Mouse (Mus musculus): ENCODE measurements around the gene Vmn1r149. TPM values are rescaled to one million over a fixed set of nuclear protein-coding genes. Genes with fewer than 3 reads are reported as not detected.
"Not testable (repeated sequence)": the region's sequence is repeated elsewhere in the genome, so short reads cannot be mapped to it uniquely, and the experiment has no call there.

Gene Vmn1r149
- not detected in 2 replicates for polyA plus RNA-seq (2015; fragmentation: Nextera tagmentation; extraction: Ambion mirVana)

GRCm38 (mm10) chr7:22438129-22438528, at the start of gene Vmn1r149:
Gene Vmn1r149 (minus strand): TSS chr7:22438229.
- not testable (repeated sequence) for H3K36me3 ChIP-seq; H3K9me3 ChIP-seq (replicated peaks); H3K4me3 ChIP-seq (replicated peaks); H3K27ac ChIP-seq (replicated peaks); H3K4me1 ChIP-seq; ATAC-seq (ENCODE audit: insufficient number of reproducible peaks, low FRiP score, low TSS enrichment, low read depth); H3K27me3 ChIP-seq; H3K9ac ChIP-seq; H3K4me2 ChIP-seq (replicated peaks)
- no CpG with 5 or more reads among the region's 2 CpGs for WGBS

GRCm38 (mm10) chr7:22463975-22464374, 25.9 kb upstream of the Vmn1r149 start, which contains the start of gene Gm10665:
Gene Gm10665 (minus strand): TSS chr7:22464075.
- H3K27ac ChIP-seq (replicated peaks); ATAC-seq (ENCODE audit: insufficient number of reproducible peaks, low FRiP score, low TSS enrichment, low read depth); H3K36me3 ChIP-seq; H3K27me3 ChIP-seq; H3K4me1 ChIP-seq; H3K9ac ChIP-seq; H3K4me3 ChIP-seq (replicated peaks); H3K4me2 ChIP-seq (replicated peaks); H3K9me3 ChIP-seq (replicated peaks): not testable (repeated sequence)
- WGBS = no CpG with 5 or more reads among the region's 5 CpGs

GRCm38 (mm10) chr7:22413283-22413682, 24.7 kb downstream of the Vmn1r149 start, which contains the start of gene Vmn1r148:
Gene Vmn1r148 (plus strand): TSS chr7:22413583.
- H3K9me3 ChIP-seq (replicated peaks); H3K36me3 ChIP-seq; H3K4me2 ChIP-seq (replicated peaks); H3K27ac ChIP-seq (replicated peaks); H3K4me3 ChIP-seq (replicated peaks); H3K4me1 ChIP-seq; H3K9ac ChIP-seq; H3K27me3 ChIP-seq; ATAC-seq (ENCODE audit: insufficient number of reproducible peaks, low FRiP score, low TSS enrichment, low read depth): not testable (repeated sequence)
- no CpG with 5 or more reads among the region's 3 CpGs for WGBS

Other genes starting within 250 kb of the Vmn1r149 start
- gene Vmn1r143, start 248.9 kb downstream of the Vmn1r149 start, polyA plus RNA-seq (2015; fragmentation: Nextera tagmentation; extraction: Ambion mirVana) = not detected in 2 replicates
- not detected in 2 replicates for gene Gm8653, start 237.0 kb downstream of the Vmn1r149 start, polyA plus RNA-seq (2015; fragmentation: Nextera tagmentation; extraction: Ambion mirVana)
- gene Gm8453, start 208.7 kb downstream of the Vmn1r149 start, polyA plus RNA-seq (2015; fragmentation: Nextera tagmentation; extraction: Ambion mirVana) = not detected in 2 replicates
- not detected in 2 replicates for gene Gm4187, start 108.5 kb downstream of the Vmn1r149 start, polyA plus RNA-seq (2015; fragmentation: Nextera tagmentation; extraction: Ambion mirVana)
- not detected in 2 replicates for gene Gm8660, start 67.2 kb downstream of the Vmn1r149 start, polyA plus RNA-seq (2015; fragmentation: Nextera tagmentation; extraction: Ambion mirVana)
- gene Vmn1r148, start 24.6 kb downstream of the Vmn1r149 start, polyA plus RNA-seq (2015; fragmentation: Nextera tagmentation; extraction: Ambion mirVana) = not detected in 2 replicates
- gene Gm10665, start 25.8 kb upstream of the Vmn1r149 start, polyA plus RNA-seq (2015; fragmentation: Nextera tagmentation; extraction: Ambion mirVana) = not detected in 2 replicates
- not detected in 2 replicates for gene Vmn1r151, start 61.4 kb upstream of the Vmn1r149 start, polyA plus RNA-seq (2015; fragmentation: Nextera tagmentation; extraction: Ambion mirVana)
- gene Vmn1r152, start 84.7 kb upstream of the Vmn1r149 start, polyA plus RNA-seq (2015; fragmentation: Nextera tagmentation; extraction: Ambion mirVana) = not detected in 2 replicates
- gene Gm8677, start 96.7 kb upstream of the Vmn1r149 start, polyA plus RNA-seq (2015; fragmentation: Nextera tagmentation; extraction: Ambion mirVana) = not detected in 2 replicates
- gene Gm4201, start 127.1 kb upstream of the Vmn1r149 start, polyA plus RNA-seq (2015; fragmentation: Nextera tagmentation; extraction: Ambion mirVana) = not detected in 2 replicates
- not detected in 2 replicates for gene Gm4565, start 149.9 kb upstream of the Vmn1r149 start, polyA plus RNA-seq (2015; fragmentation: Nextera tagmentation; extraction: Ambion mirVana)
- gene Vmn1r155, start 219.8 kb upstream of the Vmn1r149 start, polyA plus RNA-seq (2015; fragmentation: Nextera tagmentation; extraction: Ambion mirVana) = not detected in 2 replicates